Mouse (Mus musculus): Measurements from ENCODE around the gene Rap1gap2. TPM values are rescaled to one million over a fixed set of nuclear protein-coding genes. Genes with fewer than 3 reads are reported as not detected.

Gene Rap1gap2
- polyA plus RNA-seq, 1 experiment from 2014 or later = 5.5 TPM

DNA sequence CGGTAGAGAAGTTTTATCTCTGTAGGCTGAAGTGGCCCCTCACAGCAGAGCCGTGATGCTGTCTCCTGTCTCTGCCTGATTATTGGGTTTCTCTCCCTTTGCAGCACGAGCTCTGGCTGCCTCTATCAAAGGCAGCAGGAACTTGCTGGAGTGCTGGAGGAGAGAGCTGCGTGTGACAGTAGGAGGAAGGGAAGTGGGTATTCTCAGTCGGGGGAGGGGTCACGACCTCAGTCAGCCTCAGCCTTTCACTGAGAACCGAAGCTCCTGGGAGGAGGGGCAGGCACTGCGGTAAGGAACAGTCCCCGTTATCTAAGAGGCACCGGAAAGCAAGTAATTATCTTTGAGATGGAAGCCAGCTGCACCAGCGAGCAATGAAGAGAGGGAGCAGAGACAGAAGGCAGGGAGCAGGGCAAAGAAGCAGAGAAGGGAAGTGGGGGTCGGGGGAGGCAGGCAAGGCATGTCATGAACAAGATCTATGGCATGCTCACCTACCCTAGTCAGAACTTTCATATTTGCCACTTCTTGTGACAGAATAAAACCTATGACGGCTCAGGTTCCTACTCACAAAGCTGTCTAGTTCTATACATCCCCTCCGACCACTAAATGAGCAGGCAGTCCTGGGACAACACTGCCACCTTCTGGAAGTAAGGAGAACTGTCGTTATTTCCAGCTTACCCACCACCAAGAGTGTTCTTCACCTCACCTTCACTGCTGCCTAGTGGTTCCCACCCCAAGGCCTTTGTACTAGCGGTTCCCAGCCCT lies 63.6 kb downstream of the Rap1gap2 start:
- Histone ChIP-seq H3K4me3 (ENCODE audit: low read length) (peak overlapping the region; percentile 16), H3K9me3 (ENCODE audit: low read length) (no peaks in the 10 kb centered on the region), H3K36me3 (ENCODE audit: insufficient read depth, low read length) (no peaks in the 10 kb centered on the region), H3K27me3 (ENCODE audit: insufficient read depth, low read length) (no peaks in the 10 kb centered on the region), H3K4me2 (replicated peaks; ENCODE audit: low read depth, low read length) (peak overlapping the region; percentile 50), H3K4me1 (ENCODE audit: insufficient read depth, low read length) (peaks cover 12% of the 10 kb centered on the region), H3K27ac (ENCODE audit: low read length) (peak overlapping the region; percentile 50; the same call in 1 of the 2 replicates), H3K9ac (replicated peaks; ENCODE audit: low read length) (no peak overlapping the region; the same call in 1 of the 2 replicates)
- ATAC-seq (ENCODE audit: low FRiP score, low TSS enrichment) = peak; percentile 83
- 4% methylated on average over 16 of the region's 16 CpGs for WGBS

DNA sequence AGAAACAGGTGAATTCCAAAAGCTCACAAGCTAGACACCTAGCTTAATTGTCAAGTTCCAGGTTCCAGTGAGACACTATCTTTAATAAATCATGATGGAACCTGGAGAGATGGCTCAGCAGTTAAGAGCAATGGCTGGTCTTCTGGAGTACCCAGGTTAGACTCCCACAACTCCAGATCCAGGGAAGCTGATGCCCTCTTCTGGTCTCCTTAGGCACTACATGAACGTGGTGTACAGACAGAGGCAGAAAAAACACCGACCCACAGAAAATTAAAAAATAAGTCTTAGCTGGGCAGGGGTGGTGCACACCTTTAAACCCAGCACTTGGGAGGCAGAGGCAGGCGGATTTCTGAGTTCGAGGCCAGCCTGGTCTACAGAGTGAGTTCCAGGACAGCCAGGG lies 64.5 kb downstream of the Rap1gap2 start:
- Histone ChIP-seq H3K4me3 (ENCODE audit: low read length) (no peak overlapping the region), H3K9me3 (ENCODE audit: low read length) (no peaks in the 10 kb centered on the region), H3K4me1 (ENCODE audit: insufficient read depth, low read length) (peaks cover 12% of the 10 kb centered on the region), H3K27me3 (ENCODE audit: insufficient read depth, low read length) (no peaks in the 10 kb centered on the region), H3K9ac (replicated peaks; ENCODE audit: low read length) (no peak overlapping the region), H3K27ac (ENCODE audit: low read length) (no peak overlapping the region), H3K4me2 (replicated peaks; ENCODE audit: low read depth, low read length) (no peak overlapping the region), H3K36me3 (ENCODE audit: insufficient read depth, low read length) (no peaks in the 10 kb centered on the region)
- ATAC-seq (ENCODE audit: low FRiP score, low TSS enrichment) = no peak
- WGBS = 47% methylated on average over 4 of the region's 4 CpGs

DNA sequence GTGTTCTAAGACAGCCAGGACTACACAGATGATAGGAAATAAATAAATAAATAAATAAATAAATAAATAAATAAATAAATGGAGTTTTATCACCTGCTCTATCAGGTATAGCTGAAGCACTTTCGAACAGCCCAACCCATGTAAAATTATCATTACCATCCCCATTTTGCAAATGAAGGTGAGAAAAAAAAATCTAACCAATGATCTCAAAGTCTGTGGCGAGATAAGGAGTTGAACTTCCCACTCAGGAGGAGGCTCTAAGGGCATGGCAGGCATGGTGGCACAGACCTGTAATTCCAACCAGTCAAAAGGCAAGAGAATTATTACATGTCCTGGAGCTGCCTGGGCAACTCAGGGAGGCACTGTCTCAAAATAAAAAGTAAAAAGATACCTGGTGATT lies 65.2 kb downstream of the Rap1gap2 start:
- no peak overlapping the region for H3K4me3 ChIP-seq (ENCODE audit: low read length)
- H3K9ac ChIP-seq (replicated peaks; ENCODE audit: low read length) = no peak overlapping the region
- H3K4me1 ChIP-seq (ENCODE audit: insufficient read depth, low read length) = peaks cover 12% of the 10 kb centered on the region
- H3K36me3 ChIP-seq (ENCODE audit: insufficient read depth, low read length) = no peaks in the 10 kb centered on the region
- H3K27me3 ChIP-seq (ENCODE audit: insufficient read depth, low read length) = no peaks in the 10 kb centered on the region
- H3K27ac ChIP-seq (ENCODE audit: low read length) = no peak overlapping the region
- no peak for ATAC-seq (ENCODE audit: low FRiP score, low TSS enrichment)
- H3K9me3 ChIP-seq (ENCODE audit: low read length) = no peaks in the 10 kb centered on the region
- H3K4me2 ChIP-seq (replicated peaks; ENCODE audit: low read depth, low read length) = no peak overlapping the region
- 93% methylated on average over 2 of the region's 2 CpGs for WGBS

DNA sequence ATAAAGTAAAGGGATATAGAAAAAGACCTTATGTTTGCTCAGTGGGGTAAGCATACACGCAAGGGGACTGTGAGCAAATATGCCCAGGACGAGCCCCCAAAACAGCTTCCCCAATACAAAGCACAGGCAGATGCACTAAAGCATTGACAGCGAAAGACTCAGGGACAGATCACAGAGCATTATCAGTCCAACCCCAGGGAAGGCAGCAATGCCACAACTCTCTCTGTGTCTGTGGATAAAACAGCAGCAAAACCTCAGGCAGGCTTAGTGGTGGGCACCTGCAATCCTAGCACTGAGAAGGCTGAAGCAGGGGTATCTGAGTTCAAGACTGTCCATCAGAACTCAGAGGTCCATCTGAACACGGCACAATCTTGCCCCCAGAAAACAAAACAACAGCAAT lies 73.4 kb downstream of the Rap1gap2 start:
- no peak overlapping the region for H3K4me3 ChIP-seq (ENCODE audit: low read length)
- no peaks in the 10 kb centered on the region for H3K27me3 ChIP-seq (ENCODE audit: insufficient read depth, low read length)
- peaks cover 8% of the 10 kb centered on the region for H3K4me1 ChIP-seq (ENCODE audit: insufficient read depth, low read length)
- no peaks in the 10 kb centered on the region for H3K9me3 ChIP-seq (ENCODE audit: low read length)
- no peak overlapping the region for H3K27ac ChIP-seq (ENCODE audit: low read length)
- WGBS = 89% methylated on average over 4 of the region's 4 CpGs
- H3K9ac ChIP-seq (replicated peaks; ENCODE audit: low read length) = no peak overlapping the region
- no peak overlapping the region for H3K4me2 ChIP-seq (replicated peaks; ENCODE audit: low read depth, low read length)
- no peaks in the 10 kb centered on the region for H3K36me3 ChIP-seq (ENCODE audit: insufficient read depth, low read length)
- no peak for ATAC-seq (ENCODE audit: low FRiP score, low TSS enrichment)

DNA sequence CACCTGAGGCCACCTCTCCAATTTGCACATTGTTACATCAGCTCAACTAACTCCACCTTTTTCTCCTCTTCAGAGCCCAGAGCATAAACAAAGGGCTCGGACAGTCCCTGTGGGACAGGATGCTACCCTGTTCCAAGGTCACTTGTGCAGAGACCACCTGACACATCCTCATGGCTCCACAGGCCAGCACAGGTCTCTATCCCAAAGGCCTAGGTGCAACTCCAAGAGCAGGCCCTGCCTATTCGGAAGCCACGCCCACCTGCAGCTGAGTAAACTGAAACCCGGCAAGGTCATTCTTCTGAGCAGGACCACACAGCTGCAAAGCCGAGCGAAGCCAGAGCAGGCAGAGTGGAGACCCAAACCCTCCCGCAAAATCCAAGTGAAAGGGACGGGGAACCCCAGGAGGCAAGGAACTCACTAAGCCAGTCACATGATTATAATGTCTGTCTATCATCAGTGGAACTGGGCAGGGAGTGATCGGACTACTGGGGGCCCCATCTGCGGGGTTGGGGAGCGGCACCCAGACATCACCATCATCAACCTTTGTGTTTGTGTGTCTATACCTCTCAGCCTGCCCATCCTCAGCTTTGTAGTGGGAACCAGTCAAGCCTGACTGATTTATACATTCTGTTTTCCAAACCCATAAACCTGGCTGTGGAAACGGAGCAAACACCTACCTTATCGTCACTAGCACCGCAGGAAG lies 74.4 kb downstream of the Rap1gap2 start:
- Histone ChIP-seq H3K4me1 (ENCODE audit: insufficient read depth, low read length) (peaks cover 8% of the 10 kb centered on the region), H3K9me3 (ENCODE audit: low read length) (no peaks in the 10 kb centered on the region), H3K27me3 (ENCODE audit: insufficient read depth, low read length) (no peaks in the 10 kb centered on the region), H3K4me3 (ENCODE audit: low read length) (0 out of 2 replicates have a peak overlapping the region, but pooled peaks have one; percentile 13), H3K27ac (ENCODE audit: low read length) (no peak overlapping the region), H3K9ac (replicated peaks; ENCODE audit: low read length) (0 out of 2 replicates have a peak overlapping the region, but pooled peaks have one; percentile 29), H3K4me2 (replicated peaks; ENCODE audit: low read depth, low read length) (peak overlapping the region; percentile 41), H3K36me3 (ENCODE audit: insufficient read depth, low read length) (no peaks in the 10 kb centered on the region)
- WGBS = 12% methylated on average over 14 of the region's 14 CpGs
- ATAC-seq (ENCODE audit: low FRiP score, low TSS enrichment) = peak; percentile 94

DNA sequence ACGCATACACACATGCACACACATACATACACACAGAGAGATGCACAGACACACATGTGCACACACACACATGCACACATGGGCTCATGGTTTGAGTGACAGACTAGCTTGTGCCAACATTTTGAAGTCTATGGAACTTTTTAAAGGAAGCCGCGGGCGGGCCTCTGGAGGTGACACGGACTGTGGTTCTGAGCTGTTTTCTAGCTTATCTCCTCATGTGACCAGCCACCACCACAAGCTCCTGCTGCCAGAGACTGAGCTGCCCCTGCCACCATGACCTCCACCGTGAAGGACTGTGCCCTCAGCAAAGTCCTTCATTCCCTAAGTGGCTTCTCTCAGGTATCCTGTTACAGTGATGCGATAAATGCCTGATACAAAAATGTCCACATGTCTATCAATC lies 76.3 kb downstream of the Rap1gap2 start:
- 78% methylated on average over 7 of the region's 7 CpGs for WGBS
- Histone ChIP-seq H3K27ac (ENCODE audit: low read length) (no peak overlapping the region), H3K27me3 (ENCODE audit: insufficient read depth, low read length) (no peaks in the 10 kb centered on the region), H3K9me3 (ENCODE audit: low read length) (no peaks in the 10 kb centered on the region), H3K9ac (replicated peaks; ENCODE audit: low read length) (no peak overlapping the region), H3K36me3 (ENCODE audit: insufficient read depth, low read length) (no peaks in the 10 kb centered on the region), H3K4me2 (replicated peaks; ENCODE audit: low read depth, low read length) (no peak overlapping the region), H3K4me3 (ENCODE audit: low read length) (no peak overlapping the region), H3K4me1 (ENCODE audit: insufficient read depth, low read length) (peaks cover 8% of the 10 kb centered on the region)
- no peak for ATAC-seq (ENCODE audit: low FRiP score, low TSS enrichment)

DNA sequence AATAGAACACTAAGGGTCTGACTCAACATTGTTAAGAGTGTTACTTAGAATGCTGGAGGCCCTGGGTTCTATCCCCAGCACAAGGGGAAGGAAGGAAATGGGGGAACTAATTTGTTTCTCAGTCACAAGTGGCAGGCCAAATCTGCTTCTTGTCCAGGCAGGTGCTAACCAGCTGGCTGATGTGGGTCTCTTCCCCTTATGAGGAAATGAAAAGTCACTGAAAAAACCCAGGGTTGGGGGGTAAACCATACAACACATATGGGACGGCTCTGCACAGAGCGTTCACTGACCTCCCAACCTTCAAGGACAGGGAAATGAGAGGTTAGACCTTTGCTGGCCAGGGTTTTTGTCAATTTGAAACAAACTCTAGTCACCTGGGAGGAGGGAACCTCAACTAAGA lies 77.7 kb downstream of the Rap1gap2 start:
- ATAC-seq (ENCODE audit: low FRiP score, low TSS enrichment) = no peak
- H3K4me2 ChIP-seq (replicated peaks; ENCODE audit: low read depth, low read length) = no peak overlapping the region
- H3K27me3 ChIP-seq (ENCODE audit: insufficient read depth, low read length) = no peaks in the 10 kb centered on the region; the same call in 1 of the 2 replicates
- H3K4me3 ChIP-seq (ENCODE audit: low read length) = no peak overlapping the region
- no peaks in the 10 kb centered on the region for H3K36me3 ChIP-seq (ENCODE audit: insufficient read depth, low read length)
- WGBS = 88% methylated on average over 2 of the region's 2 CpGs
- H3K9ac ChIP-seq (replicated peaks; ENCODE audit: low read length) = no peak overlapping the region
- H3K9me3 ChIP-seq (ENCODE audit: low read length) = no peaks in the 10 kb centered on the region
- peaks cover 8% of the 10 kb centered on the region for H3K4me1 ChIP-seq (ENCODE audit: insufficient read depth, low read length)
- H3K27ac ChIP-seq (ENCODE audit: low read length) = no peak overlapping the region

DNA sequence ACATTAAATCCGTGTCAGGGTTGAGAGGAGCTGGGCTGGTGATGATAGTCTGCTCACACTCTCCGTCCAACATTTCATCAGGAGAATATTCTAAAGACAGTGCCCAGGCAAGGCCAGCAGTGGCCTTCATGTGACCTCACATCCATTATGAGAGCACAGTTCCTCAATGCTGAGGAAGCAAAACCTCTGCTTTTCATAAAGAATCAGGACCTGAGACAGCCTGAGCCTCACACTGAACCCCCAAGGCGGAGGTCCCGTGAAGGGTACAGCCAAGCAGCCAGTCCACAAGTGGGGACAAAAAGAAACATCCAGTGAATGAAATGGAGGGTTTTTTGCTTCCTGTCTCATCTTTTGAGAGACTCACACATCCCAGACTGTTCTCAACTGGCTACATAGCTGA lies 78.3 kb downstream of the Rap1gap2 start:
- Histone ChIP-seq H3K36me3 (ENCODE audit: insufficient read depth, low read length) (no peaks in the 10 kb centered on the region), H3K4me2 (replicated peaks; ENCODE audit: low read depth, low read length) (no peak overlapping the region), H3K27ac (ENCODE audit: low read length) (no peak overlapping the region), H3K4me1 (ENCODE audit: insufficient read depth, low read length) (peaks cover 9% of the 10 kb centered on the region), H3K9ac (replicated peaks; ENCODE audit: low read length) (no peak overlapping the region), H3K27me3 (ENCODE audit: insufficient read depth, low read length) (no peaks in the 10 kb centered on the region; the same call in 1 of the 2 replicates), H3K9me3 (ENCODE audit: low read length) (no peaks in the 10 kb centered on the region), H3K4me3 (ENCODE audit: low read length) (no peak overlapping the region)
- 61% methylated on average over 4 of the region's 4 CpGs for WGBS
- ATAC-seq (ENCODE audit: low FRiP score, low TSS enrichment) = no peak

DNA sequence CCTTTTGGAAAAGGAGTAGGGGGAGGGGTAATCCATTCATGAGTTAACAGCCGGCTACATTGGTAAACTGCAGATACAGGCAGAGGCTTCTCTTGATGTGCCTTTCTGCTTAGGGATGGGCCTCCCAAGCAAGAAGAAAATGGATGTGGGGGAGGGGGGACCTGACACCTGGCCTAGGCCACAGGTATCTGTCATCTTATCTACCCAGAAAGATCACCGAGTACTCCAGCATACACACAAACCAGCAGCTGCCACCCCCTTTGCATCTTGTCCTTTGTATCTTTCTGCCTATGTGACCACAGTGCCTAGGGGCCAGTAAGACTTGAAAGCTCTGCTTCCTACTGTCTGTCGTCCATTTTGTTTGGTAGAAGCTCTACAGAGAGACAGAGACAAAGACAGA lies 79.0 kb downstream of the Rap1gap2 start:
- Histone ChIP-seq H3K9ac (replicated peaks; ENCODE audit: low read length) (no peak overlapping the region), H3K4me1 (ENCODE audit: insufficient read depth, low read length) (peaks cover 15% of the 10 kb centered on the region), H3K4me3 (ENCODE audit: low read length) (no peak overlapping the region), H3K27me3 (ENCODE audit: insufficient read depth, low read length) (peaks cover 3% of the 10 kb centered on the region; the same call in 1 of the 2 replicates), H3K9me3 (ENCODE audit: low read length) (no peaks in the 10 kb centered on the region), H3K4me2 (replicated peaks; ENCODE audit: low read depth, low read length) (no peak overlapping the region), H3K36me3 (ENCODE audit: insufficient read depth, low read length) (no peaks in the 10 kb centered on the region), H3K27ac (ENCODE audit: low read length) (no peak overlapping the region)
- ATAC-seq (ENCODE audit: low FRiP score, low TSS enrichment) = no peak
- 17% methylated on average over 3 of the region's 3 CpGs for WGBS

DNA sequence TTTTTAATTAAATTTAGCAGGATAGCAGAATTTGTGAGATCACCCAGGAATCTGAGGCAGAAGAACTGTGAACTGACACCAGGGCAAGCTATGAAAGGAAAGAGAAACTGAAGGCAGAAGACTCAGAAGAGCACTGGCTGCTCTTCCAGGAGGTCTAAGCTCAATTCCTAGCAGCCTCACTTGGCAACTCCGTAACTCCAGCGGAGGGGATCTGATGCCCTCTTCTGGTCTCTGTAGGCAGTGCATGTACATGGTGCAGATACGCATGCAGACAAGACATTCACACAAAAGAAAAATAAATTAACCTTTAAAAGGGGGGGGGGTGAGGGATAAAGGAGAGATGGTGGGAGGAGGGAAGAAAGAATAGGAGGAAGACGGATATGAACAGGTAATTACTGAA lies 80.9 kb downstream of the Rap1gap2 start:
- no peak for ATAC-seq (ENCODE audit: low FRiP score, low TSS enrichment)
- H3K27me3 ChIP-seq (ENCODE audit: insufficient read depth, low read length) = peaks cover 4% of the 10 kb centered on the region; the same call in 1 of the 2 replicates
- H3K36me3 ChIP-seq (ENCODE audit: insufficient read depth, low read length) = no peaks in the 10 kb centered on the region
- no peak overlapping the region for H3K27ac ChIP-seq (ENCODE audit: low read length)
- peaks cover 10% of the 10 kb centered on the region for H3K4me1 ChIP-seq (ENCODE audit: insufficient read depth, low read length)
- no peak overlapping the region for H3K4me2 ChIP-seq (replicated peaks; ENCODE audit: low read depth, low read length)
- 65% methylated on average over 4 of the region's 4 CpGs for WGBS
- no peaks in the 10 kb centered on the region for H3K9me3 ChIP-seq (ENCODE audit: low read length)
- H3K4me3 ChIP-seq (ENCODE audit: low read length) = no peak overlapping the region
- no peak overlapping the region for H3K9ac ChIP-seq (replicated peaks; ENCODE audit: low read length)
